Mouse (Mus musculus): ENCODE results near the gene Ppfia2. TPM values are rescaled to one million over a fixed set of nuclear protein-coding genes. Genes with fewer than 3 reads are reported as not detected.

Gene Ppfia2
- polyA plus RNA-seq, 1 experiment from 2014 or later, result 0.17 TPM

DNA sequence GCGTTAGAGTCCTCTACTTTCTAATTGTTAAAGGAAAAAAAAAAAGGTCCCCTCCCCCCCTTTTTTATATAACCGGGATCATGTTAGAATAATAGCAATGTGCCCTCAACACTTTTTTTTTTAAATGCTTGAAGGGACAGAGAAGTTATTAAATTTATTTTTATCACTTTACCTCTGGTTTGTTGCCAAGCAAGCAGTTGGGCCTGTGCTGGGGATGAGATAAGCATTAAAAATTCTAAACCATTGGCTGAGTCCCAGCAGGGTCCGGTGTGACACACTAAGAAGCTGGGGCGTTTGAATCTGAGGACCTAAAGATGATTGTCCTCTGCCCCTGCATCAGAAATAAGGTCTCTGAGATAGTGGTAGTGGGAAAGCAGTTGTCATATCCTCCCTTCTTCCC lies 114.9 kb downstream of the Ppfia2 start:
- no peak for TF ChIP-seq CTCF (IDR thresholded peaks at IDR 0.05; ENCODE audit: low read depth)
- Histone ChIP-seq H3K27me3 (ENCODE audit: insufficient read depth, low read length) (no peaks in the 10 kb centered on the region), H3K27ac (no peak overlapping the region), H3K4me1 (replicated peaks; ENCODE audit: insufficient read depth, low read length) (no peaks in the 10 kb centered on the region), H3K9me3 (replicated peaks; ENCODE audit: low read length) (no peaks in the 10 kb centered on the region), H3K4me2 (ENCODE audit: low read length) (no peak overlapping the region), H3K4me3 (replicated peaks; ENCODE audit: low read depth, low read length) (no peak overlapping the region), H3K36me3 (ENCODE audit: insufficient read depth, low read length) (no peaks in the 10 kb centered on the region), H3K9ac (ENCODE audit: low read depth, low read length) (no peak overlapping the region)
- ATAC-seq (replicated peaks; ENCODE audit: low FRiP score, low read depth), result no peak
- no peak for DNase-seq (ENCODE audit: low spot score)
- 68% methylated on average over 4 of the region's 4 CpGs for WGBS

- no peak overlapping the region for H3K27ac ChIP-seq
- no peak overlapping the region for H3K4me3 ChIP-seq (replicated peaks; ENCODE audit: low read depth, low read length)
- H3K4me2 ChIP-seq (ENCODE audit: low read length), result no peak overlapping the region
- H3K36me3 ChIP-seq (ENCODE audit: insufficient read depth, low read length), result no peaks in the 10 kb centered on the region
- DNase-seq (ENCODE audit: low spot score) (peak; percentile 72), ATAC-seq (replicated peaks; ENCODE audit: low FRiP score, low read depth) (no peak)
- no peak overlapping the region for H3K9ac ChIP-seq (ENCODE audit: low read depth, low read length)
- H3K27me3 ChIP-seq (ENCODE audit: insufficient read depth, low read length), result no peaks in the 10 kb centered on the region
- 3% methylated on average over 4 of the region's 4 CpGs for whole genome bisulfite sequencing
- no peaks in the 10 kb centered on the region for H3K4me1 ChIP-seq (replicated peaks; ENCODE audit: insufficient read depth, low read length)
- peak; percentile 89 for TF ChIP-seq CTCF (IDR thresholded peaks at IDR 0.05; ENCODE audit: low read depth)
- no peaks in the 10 kb centered on the region for H3K9me3 ChIP-seq (replicated peaks; ENCODE audit: low read length)
Measured at GRCm38 (mm10) chr10:106585476-106586080, 115.4 kb downstream of the Ppfia2 start.

GRCm38 (mm10) chr10:106587817-106588216 lies 117.7 kb downstream of the Ppfia2 start:
- Histone ChIP-seq H3K9me3 (replicated peaks; ENCODE audit: low read length) (no peaks in the 10 kb centered on the region), H3K4me1 (replicated peaks; ENCODE audit: insufficient read depth, low read length) (no peaks in the 10 kb centered on the region), H3K4me2 (ENCODE audit: low read length) (no peak overlapping the region), H3K9ac (ENCODE audit: low read depth, low read length) (no peak overlapping the region), H3K27me3 (ENCODE audit: insufficient read depth, low read length) (no peaks in the 10 kb centered on the region), H3K27ac (no peak overlapping the region), H3K4me3 (replicated peaks; ENCODE audit: low read depth, low read length) (no peak overlapping the region), H3K36me3 (ENCODE audit: insufficient read depth, low read length) (no peaks in the 10 kb centered on the region)
- no peak for TF ChIP-seq CTCF (IDR thresholded peaks at IDR 0.05; ENCODE audit: low read depth)
- WGBS, result 72% methylated on average over 5 of the region's 5 CpGs
- DNase-seq (ENCODE audit: low spot score), result no peak
- no peak for ATAC-seq (replicated peaks; ENCODE audit: low FRiP score, low read depth)

DNA sequence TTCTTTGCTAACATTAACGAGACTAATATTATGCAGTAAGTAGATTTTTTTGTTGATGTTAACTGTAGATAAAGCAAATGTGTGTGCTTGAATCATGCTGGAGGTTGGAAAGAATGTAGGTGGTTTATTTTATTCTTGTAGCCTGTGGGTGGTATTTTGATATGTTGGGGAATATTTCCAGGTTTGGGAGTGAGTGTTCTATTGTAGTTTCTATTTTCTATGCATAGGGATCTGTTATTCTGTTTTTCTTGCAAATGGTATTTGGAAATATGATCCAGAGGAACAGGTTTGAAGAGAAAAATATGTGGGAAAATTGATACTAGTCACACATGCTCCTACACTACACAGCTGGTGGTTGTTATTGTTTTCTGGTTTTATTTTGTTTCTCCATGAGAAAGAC lies 120.8 kb downstream of the Ppfia2 start:
- Histone ChIP-seq H3K27me3 (ENCODE audit: insufficient read depth, low read length) (no peaks in the 10 kb centered on the region), H3K4me3 (replicated peaks; ENCODE audit: low read depth, low read length) (no peak overlapping the region), H3K27ac (no peak overlapping the region), H3K4me2 (ENCODE audit: low read length) (no peak overlapping the region), H3K9ac (ENCODE audit: low read depth, low read length) (no peak overlapping the region), H3K4me1 (replicated peaks; ENCODE audit: insufficient read depth, low read length) (no peaks in the 10 kb centered on the region), H3K9me3 (replicated peaks; ENCODE audit: low read length) (no peaks in the 10 kb centered on the region), H3K36me3 (ENCODE audit: insufficient read depth, low read length) (no peaks in the 10 kb centered on the region)
- ATAC-seq (replicated peaks; ENCODE audit: low FRiP score, low read depth), result no peak
- TF ChIP-seq CTCF (IDR thresholded peaks at IDR 0.05; ENCODE audit: low read depth), result no peak
- DNase-seq (ENCODE audit: low spot score), result no peak
- 69% methylated on average over 1 of the region's 1 CpGs for whole genome bisulfite sequencing

GRCm38 (mm10) chr10:106596976-106597375 lies 126.8 kb downstream of the Ppfia2 start:
- Histone ChIP-seq H3K4me1 (replicated peaks; ENCODE audit: insufficient read depth, low read length) (no peaks in the 10 kb centered on the region), H3K4me2 (ENCODE audit: low read length) (no peak overlapping the region), H3K27me3 (ENCODE audit: insufficient read depth, low read length) (no peaks in the 10 kb centered on the region), H3K27ac (no peak overlapping the region), H3K9ac (ENCODE audit: low read depth, low read length) (no peak overlapping the region), H3K9me3 (replicated peaks; ENCODE audit: low read length) (no peaks in the 10 kb centered on the region), H3K4me3 (replicated peaks; ENCODE audit: low read depth, low read length) (no peak overlapping the region), H3K36me3 (ENCODE audit: insufficient read depth, low read length) (no peaks in the 10 kb centered on the region)
- DNase-seq (ENCODE audit: low spot score), result no peak
- ATAC-seq (replicated peaks; ENCODE audit: low FRiP score, low read depth), result no peak
- TF ChIP-seq CTCF (IDR thresholded peaks at IDR 0.05; ENCODE audit: low read depth), result no peak
- WGBS, result 53% methylated on average over 1 of the region's 1 CpGs

DNA sequence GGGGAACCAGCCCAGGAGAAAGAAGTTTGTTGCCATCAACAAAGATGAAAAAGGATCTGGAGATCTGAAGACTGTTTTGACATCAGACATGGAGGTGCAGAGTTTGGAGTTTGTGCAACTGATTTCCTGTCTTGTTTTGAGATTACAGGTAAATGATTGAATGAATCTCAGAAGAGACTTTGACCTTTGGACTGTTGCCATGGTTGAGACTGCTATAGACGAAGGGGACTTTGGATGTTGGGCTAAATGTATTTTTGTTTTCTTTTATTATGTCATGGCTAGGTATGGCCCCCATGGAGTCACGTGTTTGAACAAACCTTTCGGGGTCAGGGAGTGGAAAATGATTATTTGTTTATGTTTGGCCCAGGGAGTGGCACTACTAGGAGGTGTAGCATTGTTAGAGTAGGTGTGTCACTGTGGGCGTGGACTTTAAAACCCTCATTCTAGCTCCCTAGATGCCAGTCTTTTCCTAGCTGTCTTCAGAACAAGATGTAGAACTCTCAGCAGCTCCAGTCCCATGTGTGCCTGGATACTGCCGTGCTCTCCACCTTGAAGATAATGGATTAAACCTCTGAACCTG lies 133.3 kb downstream of the Ppfia2 start:
- peak; percentile 3 for DNase-seq (ENCODE audit: low spot score)
- 75% methylated on average over 5 of the region's 5 CpGs for WGBS
- no peak for TF ChIP-seq CTCF (IDR thresholded peaks at IDR 0.05; ENCODE audit: low read depth)

More for the DNA sequence above, 133.3 kb downstream of the Ppfia2 start:
- peak; percentile 80 for ATAC-seq (replicated peaks; ENCODE audit: low FRiP score, low read depth)
- H3K4me1 ChIP-seq (replicated peaks; ENCODE audit: insufficient read depth, low read length), result no peaks in the 10 kb centered on the region
- H3K9ac ChIP-seq (ENCODE audit: low read depth, low read length), result no peak overlapping the region
- H3K27me3 ChIP-seq (ENCODE audit: insufficient read depth, low read length), result no peaks in the 10 kb centered on the region
- H3K4me2 ChIP-seq (ENCODE audit: low read length), result no peak overlapping the region
- H3K27ac ChIP-seq, result no peak overlapping the region
- H3K36me3 ChIP-seq (ENCODE audit: insufficient read depth, low read length), result no peaks in the 10 kb centered on the region
- H3K4me3 ChIP-seq (replicated peaks; ENCODE audit: low read depth, low read length), result no peak overlapping the region
- H3K9me3 ChIP-seq (replicated peaks; ENCODE audit: low read length), result no peaks in the 10 kb centered on the region
